ENCODE assay signal across 7 mouse cellular contexts in genomic region chr9:62362835-62363385, GRCm38 (mm10). TPM values are rescaled to one million over a fixed set of nuclear protein-coding genes. Genes with fewer than 3 reads are reported as not detected.
A peak's percentile ranks its signal among the peaks of the same experiment; 100 is the strongest.
DNase-seq lines count a peak whose midpoint lies in the region; ATAC-seq and TF ChIP-seq lines count a peak whose summit lies in the region.

No protein-coding gene starts in this region.

- H3K36me3 ChIP-seq in CH12.LX (replicated peaks in 1 of 2; ENCODE audit: control insufficient read depth in 1 of 2, insufficient read depth in 1 of 2, low read length in 1 of 2) (peaks cover 7 to 53% of the 10 kb centered on the region in 2 experiments), E14TG2a.4 (ENCODE audit: insufficient read depth, low read length) (peaks cover 75% of the 10 kb centered on the region)
- peaks cover 7% of the 10 kb centered on the region; the same call in 1 of the 2 replicates for H3K36me3 ChIP-seq in heart, postnatal 0 days (replicated peaks; ENCODE audit: control insufficient read depth, insufficient read depth, low read length)
- H3K36me3 ChIP-seq in liver, embryonic 16.5 days (ENCODE audit: control insufficient read depth, insufficient read depth): no peaks in the 10 kb centered on the region

- H3K27ac ChIP-seq in CH12.LX (ENCODE audit: insufficient read depth, low read depth): peak overlapping the region; percentile 95
- peak overlapping the region; percentile 52 for H3K27ac ChIP-seq in heart, postnatal 0 days (ENCODE audit: low read depth)
- peak overlapping the region; percentile 37; the same call in 1 of the 2 replicates for H3K27ac ChIP-seq in liver, embryonic 16.5 days (ENCODE audit: low read length)

- no peak for DNase-seq in CH12.LX (ENCODE audit: extremely low read depth)
- DNase-seq in heart, postnatal 0 days (ENCODE audit: low spot score): no peak
- DNase-seq in embryo, embryonic 10.5 days (ENCODE audit: low spot score): no peak
- no peak for DNase-seq in ovary, postnatal 36 days (ENCODE audit: low spot score)
- no peak for DNase-seq in left cerebral cortex, adult 11 months (ENCODE audit: low spot score)

- peak overlapping the region; percentile 78 for H3K4me2 ChIP-seq in CH12.LX (ENCODE audit: insufficient read depth, low read depth, poor library complexity, severe bottlenecking)
- peak overlapping the region; percentile 53 for H3K4me2 ChIP-seq in heart, postnatal 0 days (ENCODE audit: low read depth, low read length)
- H3K4me2 ChIP-seq in liver, embryonic 16.5 days (ENCODE audit: low read depth, low read length): peak overlapping the region; percentile 70

- in situ Hi-C loops in CH12.LX (cut with MboI; ENCODE audit: low pct_ligation_motif_present, low pct_unique_long_range_greater_than_20kb, low sequenced_read_pairs): no loop called here

- dilution Hi-C loops in CH12.LX (cut with MboI; ENCODE audit: extremely low pct_ligation_motif_present, extremely low pct_unique_long_range_greater_than_20kb, low sequenced_read_pairs): no loop called here

- TF ChIP-seq RAD21 in CH12.LX (IDR thresholded peaks at IDR 0.05; ENCODE audit: low read depth, low read length): no peak

- ATAC-seq in heart, postnatal 0 days (ENCODE audit: insufficient read depth, low read depth): no peak
- ATAC-seq in liver, embryonic 16.5 days (ENCODE audit: low read depth): no peak

- H3K79me2 ChIP-seq in CH12.LX (replicated peaks; ENCODE audit: control insufficient read depth, extremely low read depth, insufficient read depth, poor library complexity, severe bottlenecking): peaks cover 97% of the 10 kb centered on the region

- WGBS in heart, postnatal 0 days: 24% methylated on average over 11 of the region's 11 CpGs
- 13% methylated on average over 11 of the region's 11 CpGs for WGBS in liver, embryonic 16.5 days (ENCODE audit: insufficient replicate concordance)

- TF ChIP-seq CTCF in CH12.LX (conservative IDR thresholded peaks at IDR 0.05 in 1 of 2, IDR thresholded peaks at IDR 0.05 in 1 of 2; ENCODE audit: low read depth in 2 of 2, low read length in 2 of 2) (no peak), E14TG2a.4 (conservative IDR thresholded peaks at IDR 0.05; ENCODE audit: low read length) (no peak)
- TF ChIP-seq CTCF in heart, postnatal 0 days (IDR thresholded peaks at IDR 0.05; ENCODE audit: low read depth): no peak

- H3K4me3 ChIP-seq in CH12.LX (replicated peaks in 1 of 3; ENCODE audit: low read depth in 2 of 3, low read length in 2 of 3, poor library complexity in 1 of 3) (peak overlapping the region in 2 of 3 experiments; percentile 21 to 24), E14TG2a.4 (replicated peaks; ENCODE audit: low read length) (peak overlapping the region; percentile 60)
- H3K4me3 ChIP-seq in heart, postnatal 0 days (ENCODE audit: low read depth, low read length): no peak overlapping the region; the same call in 1 of the 2 replicates
- H3K4me3 ChIP-seq in liver, embryonic 16.5 days (ENCODE audit: low read depth, low read length): peak overlapping the region; percentile 33

- H3K27me3 ChIP-seq in CH12.LX (replicated peaks): no peaks in the 10 kb centered on the region
- H3K27me3 ChIP-seq in E14TG2a.4 (ENCODE audit: insufficient read depth, low read length): no peaks in the 10 kb centered on the region
- H3K27me3 ChIP-seq in heart, postnatal 0 days (ENCODE audit: control insufficient read depth, insufficient read depth, low read length): no peaks in the 10 kb centered on the region
- H3K27me3 ChIP-seq in liver, embryonic 16.5 days (ENCODE audit: control insufficient read depth, insufficient read depth, low read depth, low read length): no peaks in the 10 kb centered on the region

- no peak for TF ChIP-seq POLR2A in CH12.LX (IDR thresholded peaks at IDR 0.05; ENCODE audit: low read depth, low read length)

- H3K9ac ChIP-seq in CH12.LX (ENCODE audit: insufficient read depth, low read depth): peak overlapping the region; percentile 64
- peak overlapping the region; percentile 21; the same call in 1 of the 2 replicates for H3K9ac ChIP-seq in heart, postnatal 0 days (replicated peaks; ENCODE audit: low read depth, low read length)
- H3K9ac ChIP-seq in liver, embryonic 16.5 days (ENCODE audit: low read depth, low read length): peak overlapping the region; percentile 40; the same call in 1 of the 2 replicates

- peaks cover 34 to 91% of the 10 kb centered on the region in 2 experiments for H3K4me1 ChIP-seq in CH12.LX (ENCODE audit: control insufficient read depth in 1 of 2, insufficient read depth in 2 of 2)
- peaks cover 98% of the 10 kb centered on the region for H3K4me1 ChIP-seq in E14TG2a.4 (replicated peaks; ENCODE audit: low read depth, low read length)
- peaks cover 77% of the 10 kb centered on the region for H3K4me1 ChIP-seq in heart, postnatal 0 days (ENCODE audit: control insufficient read depth, insufficient read depth)
- H3K4me1 ChIP-seq in liver, embryonic 16.5 days (ENCODE audit: control insufficient read depth, low read depth, low read length): peaks cover 75% of the 10 kb centered on the region

- H3K9me3 ChIP-seq in CH12.LX (replicated peaks; ENCODE audit: low read length) (no peaks in the 10 kb centered on the region), E14TG2a.4 (ENCODE audit: low read length) (no peaks in the 10 kb centered on the region)
- H3K9me3 ChIP-seq in heart, postnatal 0 days (replicated peaks; ENCODE audit: control insufficient read depth, low read length): no peaks in the 10 kb centered on the region
- no peaks in the 10 kb centered on the region for H3K9me3 ChIP-seq in liver, embryonic 16.5 days (replicated peaks; ENCODE audit: control insufficient read depth, low read length)

- TF ChIP-seq EP300 in CH12.LX (IDR thresholded peaks at IDR 0.05; ENCODE audit: low read length): no peak
- no peak for TF ChIP-seq EP300 in heart, postnatal 0 days (IDR thresholded peaks at IDR 0.05; ENCODE audit: low read depth)

TF ChIP-seq in CH12.LX, 34 proteins besides CTCF, POLR2A, EP300 and RAD21:
- no peak for TF ChIP-seq UBTF (IDR thresholded peaks at IDR 0.05; ENCODE audit: low read depth, low read length)
- peak; percentile 13; the same call in 1 of the 2 replicates for TF ChIP-seq NELFE (IDR thresholded peaks at IDR 0.05; ENCODE audit: low read depth, low read length)
- peak; percentile 36; the same call in 1 of the 2 replicates for TF ChIP-seq ZMIZ1 (IDR thresholded peaks at IDR 0.05; ENCODE audit: low read depth, low read length)
- TF ChIP-seq KAT2A (IDR thresholded peaks at IDR 0.05; ENCODE audit: insufficient replicate concordance, low read length): no peak
- 0 out of 2 replicates have a peak, but pooled peaks have one; percentile 34 for TF ChIP-seq TCF12 (IDR thresholded peaks at IDR 0.05; ENCODE audit: low read depth, low read length)

RNA-seq across cellular contexts. Expression of gene Anp32a, which starts 21.8 kb away (rescaled TPM):
- total RNA-seq in CH12.LX (2012; rRNA removed) (585 and 608 TPM in 2 replicates), CH12.LX (2014; rRNA removed) (809 and 869 TPM in 2 replicates)
- 1,207 and 1,391 TPM in 2 replicates for polyA plus RNA-seq in CH12.LX (2012; ENCODE audit: insufficient read length, low read depth)
- total RNA-seq in heart, postnatal 0 days (2014; rRNA removed; ENCODE audit: low replicate concordance): 20.8 and 28.8 TPM in 2 replicates
- polyA plus RNA-seq in heart, postnatal 0 days (2015; fragmentation: Nextera tagmentation; extraction: Ambion mirVana): 127 and 132 TPM in 2 replicates
- 54.2 and 57.5 TPM in 2 replicates for polyA plus RNA-seq in liver, embryonic 16.5 days (2015; fragmentation: Nextera tagmentation; extraction: Ambion mirVana)

Comparison
In these comparisons a context has a peak if more than half of its experiments do, and no peak if none do; other contexts are left out.
1. H3K27ac ChIP-seq: peak in every context shown above with its lines; median percentile 95 in CH12.LX; 52 in heart, postnatal 0 days; 37 in liver, embryonic 16.5 days.